Mouse (Mus musculus) kidney, postnatal 4 days (tissue): ENCODE data around the gene 1500009L16Rik.
A peak's percentile ranks its signal among the peaks of the same experiment; 100 is the strongest.

Experiments
- DNase-seq, 2 experiments: peaks; one replicate each; pipeline ENCODE4 v3.0.0; 2021; ENCODE audit warnings: mixed read lengths in 2 of 2

Gene 1500009L16Rik

GRCm38 (mm10) chr10:83763891-83764290 is 41.2 kb downstream of the 1500009L16Rik start:
- no peak for DNase-seq

GRCm38 (mm10) chr10:83766882-83767281 is 44.2 kb downstream of the 1500009L16Rik start:
- DNase-seq: peak in 1 of 2 experiments; percentile 42

GRCm38 (mm10) chr10:83776272-83776878 is 53.7 kb downstream of the 1500009L16Rik start:
- DNase-seq: peak; percentile 80 to 85

GRCm38 (mm10) chr10:83777253-83777652 is 54.6 kb downstream of the 1500009L16Rik start:
- DNase-seq: no peak

GRCm38 (mm10) chr10:83781854-83782253 is 59.2 kb downstream of the 1500009L16Rik start:
- no peak for DNase-seq

GRCm38 (mm10) chr10:83782371-83783120 is 59.9 kb downstream of the 1500009L16Rik start:
- DNase-seq: no peak

- peak; percentile 60 to 64 for DNase-seq
These were observed 62.3 kb downstream of the 1500009L16Rik start for GRCm38 (mm10) chr10:83785003-83785402.

- no peak for DNase-seq
These were observed 63.1 kb downstream of the 1500009L16Rik start for GRCm38 (mm10) chr10:83785627-83786392.

- DNase-seq: no peak
These were observed 72.4 kb downstream of the 1500009L16Rik start for GRCm38 (mm10) chr10:83795088-83795487.

GRCm38 (mm10) chr10:83795500-83795899 is 72.8 kb downstream of the 1500009L16Rik start:
- no peak for DNase-seq

GRCm38 (mm10) chr10:83804021-83804420 is 81.4 kb downstream of the 1500009L16Rik start:
- no peak for DNase-seq

- DNase-seq: peak; percentile 68 to 80
These were observed 82.6 kb downstream of the 1500009L16Rik start for GRCm38 (mm10) chr10:83805201-83805718.

- DNase-seq: peak; percentile 53 to 66
These were observed 84.6 kb downstream of the 1500009L16Rik start for GRCm38 (mm10) chr10:83807251-83807650.
